Mouse (Mus musculus): Measurements from ENCODE around the gene Bend3. TPM values are rescaled to one million over a fixed set of nuclear protein-coding genes. Genes with fewer than 3 reads are reported as not detected.
A peak's percentile ranks its signal among the peaks of the same experiment; 100 is the strongest.

The Bend3 gene
- polyA plus RNA-seq, 1 experiment from 2014 or later, result 4.4 TPM

DNA sequence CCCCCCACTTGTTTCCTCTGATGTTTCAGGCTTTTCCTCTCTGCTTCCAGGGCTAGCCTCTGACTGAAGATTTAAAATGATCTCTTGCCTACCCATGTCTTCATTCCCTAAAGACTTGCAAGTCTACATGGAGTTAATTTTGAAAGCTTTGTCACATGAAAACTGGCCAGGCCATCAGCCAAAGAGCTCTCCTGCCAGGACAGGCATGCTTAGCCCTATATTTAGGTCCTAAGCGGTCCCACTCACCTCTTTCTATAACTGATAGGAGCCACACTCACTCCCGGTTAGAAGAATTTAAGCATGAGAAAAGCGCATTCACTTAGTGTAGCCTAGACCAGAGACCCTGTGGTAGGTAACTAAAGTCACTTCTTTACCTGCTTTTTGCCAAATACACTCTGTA lies 24.0 kb upstream of the Bend3 start:
- H3K27me3 ChIP-seq, result no peaks in the 10 kb centered on the region
- WGBS, result 92% methylated on average over 3 of the region's 3 CpGs
- no peak overlapping the region for H3K4me3 ChIP-seq (replicated peaks)
- H3K27ac ChIP-seq (replicated peaks), result no peak overlapping the region
- ATAC-seq (ENCODE audit: insufficient number of reproducible peaks, low FRiP score, low TSS enrichment, low read depth), result no peak
- no peaks in the 10 kb centered on the region for H3K36me3 ChIP-seq
- no peak overlapping the region for H3K4me2 ChIP-seq (replicated peaks)
- no peak overlapping the region for H3K9ac ChIP-seq
- no peaks in the 10 kb centered on the region for H3K9me3 ChIP-seq (replicated peaks)
- peaks cover 10% of the 10 kb centered on the region for H3K4me1 ChIP-seq

DNA sequence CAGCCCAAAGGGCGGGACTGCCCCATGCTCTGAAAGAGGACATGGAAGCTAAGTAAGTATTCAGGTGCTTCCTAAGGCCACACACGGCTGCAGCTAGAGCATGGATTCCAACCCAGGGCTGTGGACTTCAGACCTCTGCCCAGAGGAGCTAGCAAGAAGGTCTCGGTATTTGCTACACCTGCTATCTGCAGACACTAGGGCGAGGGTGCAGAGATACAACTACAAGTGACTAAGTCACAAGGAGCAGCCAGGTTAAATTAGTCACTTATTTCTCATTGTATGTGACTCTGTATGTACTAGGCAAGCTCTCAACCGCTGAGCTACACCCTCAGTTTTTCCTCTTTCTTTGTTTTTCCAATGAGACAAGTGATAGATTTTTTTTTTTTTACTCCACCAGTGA lies 15.8 kb upstream of the Bend3 start:
- no peaks in the 10 kb centered on the region for H3K36me3 ChIP-seq
- H3K9me3 ChIP-seq (replicated peaks), result no peaks in the 10 kb centered on the region
- no peak overlapping the region for H3K4me2 ChIP-seq (replicated peaks)
- no peak overlapping the region for H3K9ac ChIP-seq
- H3K4me1 ChIP-seq, result no peaks in the 10 kb centered on the region
- H3K27me3 ChIP-seq, result no peaks in the 10 kb centered on the region
- WGBS, result 78% methylated on average over 5 of the region's 5 CpGs
- H3K27ac ChIP-seq (replicated peaks), result no peak overlapping the region
- no peak for ATAC-seq (ENCODE audit: insufficient number of reproducible peaks, low FRiP score, low TSS enrichment, low read depth)
- H3K4me3 ChIP-seq (replicated peaks), result no peak overlapping the region

DNA sequence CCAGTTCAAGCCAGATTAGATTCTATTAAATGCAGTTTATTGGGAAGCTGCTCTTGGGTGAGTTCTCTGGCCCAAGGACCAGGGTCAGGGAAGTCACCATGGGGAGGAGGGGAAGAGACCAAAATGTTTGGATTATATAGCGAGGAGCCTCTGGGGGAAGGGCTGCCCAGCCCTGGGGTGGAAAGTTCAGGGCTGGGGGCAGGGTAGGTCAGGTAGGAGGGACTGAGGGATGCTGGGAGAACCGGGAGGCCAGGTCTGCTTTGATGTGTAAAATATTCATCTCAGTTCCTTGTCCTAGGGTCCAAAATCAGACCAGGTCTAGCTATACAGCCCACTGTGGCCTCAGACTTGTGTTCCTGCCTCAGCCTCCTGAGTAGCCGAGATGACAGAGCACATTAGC lies 15.4 kb upstream of the Bend3 start:
- ATAC-seq (ENCODE audit: insufficient number of reproducible peaks, low FRiP score, low TSS enrichment, low read depth), result no peak
- Histone ChIP-seq H3K36me3 (no peaks in the 10 kb centered on the region), H3K9me3 (replicated peaks) (no peaks in the 10 kb centered on the region), H3K27ac (replicated peaks) (no peak overlapping the region), H3K4me2 (replicated peaks) (no peak overlapping the region), H3K4me1 (no peaks in the 10 kb centered on the region), H3K4me3 (replicated peaks) (no peak overlapping the region), H3K27me3 (no peaks in the 10 kb centered on the region), H3K9ac (no peak overlapping the region)
- 43% methylated on average over 3 of the region's 3 CpGs for WGBS

DNA sequence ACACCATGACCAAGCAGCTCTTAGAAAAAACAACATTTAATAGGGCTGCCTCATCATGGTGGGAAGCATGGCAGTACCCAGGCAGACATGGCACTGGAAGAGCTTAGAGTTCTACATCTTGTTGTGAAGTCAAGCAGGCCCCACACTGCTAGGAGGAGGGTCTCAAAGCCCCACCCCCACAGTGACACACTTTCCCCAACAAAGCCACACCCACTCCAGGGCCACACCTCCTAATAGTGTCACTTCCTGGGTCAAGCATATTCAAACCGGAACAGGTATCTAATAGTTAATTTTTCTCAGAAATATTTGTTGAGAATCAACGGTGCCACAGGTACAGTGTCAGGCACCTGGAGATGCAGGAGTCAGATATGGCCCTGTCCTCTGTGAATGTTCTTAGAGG lies 12.4 kb upstream of the Bend3 start:
- Histone ChIP-seq H3K9me3 (replicated peaks) (no peaks in the 10 kb centered on the region), H3K27ac (replicated peaks) (no peak overlapping the region), H3K9ac (no peak overlapping the region), H3K36me3 (no peaks in the 10 kb centered on the region), H3K4me2 (replicated peaks) (no peak overlapping the region), H3K4me3 (replicated peaks) (no peak overlapping the region), H3K27me3 (no peaks in the 10 kb centered on the region), H3K4me1 (no peaks in the 10 kb centered on the region)
- WGBS, result 88% methylated on average over 2 of the region's 2 CpGs
- no peak for ATAC-seq (ENCODE audit: insufficient number of reproducible peaks, low FRiP score, low TSS enrichment, low read depth)

DNA sequence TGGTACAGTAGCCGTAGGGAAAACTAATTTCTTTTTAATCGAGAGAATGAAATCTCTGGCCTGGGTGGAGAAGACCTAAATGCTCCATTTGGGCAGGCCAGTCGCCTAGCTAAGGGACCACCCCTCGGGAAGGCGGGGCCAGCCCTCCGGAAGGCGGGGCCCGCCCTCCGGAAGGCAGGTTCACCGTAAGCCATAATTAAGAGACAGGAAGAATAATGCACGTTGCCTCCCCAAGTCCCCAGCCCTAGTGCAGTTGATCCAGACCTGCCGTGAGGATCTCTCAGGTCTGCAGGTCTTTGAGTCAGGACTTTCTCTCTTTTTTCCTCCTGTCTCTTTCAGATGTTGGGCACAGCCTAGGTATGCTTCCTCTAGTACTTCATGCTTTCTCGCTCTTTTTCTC lies 11.0 kb upstream of the Bend3 start:
- Histone ChIP-seq H3K36me3 (no peaks in the 10 kb centered on the region), H3K4me3 (replicated peaks) (no peak overlapping the region), H3K4me1 (no peaks in the 10 kb centered on the region), H3K9me3 (replicated peaks) (no peaks in the 10 kb centered on the region), H3K27me3 (no peaks in the 10 kb centered on the region), H3K9ac (no peak overlapping the region), H3K4me2 (replicated peaks) (no peak overlapping the region), H3K27ac (replicated peaks) (no peak overlapping the region)
- WGBS, result 35% methylated on average over 13 of the region's 13 CpGs
- no peak for ATAC-seq (ENCODE audit: insufficient number of reproducible peaks, low FRiP score, low TSS enrichment, low read depth)

DNA sequence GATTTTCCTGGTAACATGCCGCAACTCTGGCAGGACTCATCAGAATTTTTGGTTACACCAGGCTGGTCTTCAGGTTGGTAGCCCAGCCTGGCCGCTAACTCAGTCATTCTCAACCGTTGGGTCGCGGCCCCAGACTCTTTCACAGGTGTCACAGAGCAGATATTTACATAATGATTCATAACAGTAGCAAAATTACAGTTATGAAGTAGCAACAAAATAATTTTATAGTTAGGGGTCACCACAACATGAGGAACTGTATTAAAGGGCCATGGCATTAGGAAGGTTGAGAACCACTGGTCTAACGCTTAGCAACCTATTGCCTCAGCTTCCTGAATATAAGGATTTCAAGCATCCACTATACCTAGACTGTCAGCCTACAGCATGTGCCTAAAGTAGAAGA lies 10.3 kb upstream of the Bend3 start:
- H3K4me3 ChIP-seq (replicated peaks), result no peak overlapping the region
- H3K4me2 ChIP-seq (replicated peaks), result no peak overlapping the region
- no peak for ATAC-seq (ENCODE audit: insufficient number of reproducible peaks, low FRiP score, low TSS enrichment, low read depth)
- no peak overlapping the region for H3K27ac ChIP-seq (replicated peaks)
- no peaks in the 10 kb centered on the region for H3K9me3 ChIP-seq (replicated peaks)
- no peaks in the 10 kb centered on the region for H3K27me3 ChIP-seq
- no peaks in the 10 kb centered on the region for H3K36me3 ChIP-seq
- WGBS, result 94% methylated on average over 6 of the region's 6 CpGs
- H3K4me1 ChIP-seq, result no peaks in the 10 kb centered on the region
- H3K9ac ChIP-seq, result no peak overlapping the region

DNA sequence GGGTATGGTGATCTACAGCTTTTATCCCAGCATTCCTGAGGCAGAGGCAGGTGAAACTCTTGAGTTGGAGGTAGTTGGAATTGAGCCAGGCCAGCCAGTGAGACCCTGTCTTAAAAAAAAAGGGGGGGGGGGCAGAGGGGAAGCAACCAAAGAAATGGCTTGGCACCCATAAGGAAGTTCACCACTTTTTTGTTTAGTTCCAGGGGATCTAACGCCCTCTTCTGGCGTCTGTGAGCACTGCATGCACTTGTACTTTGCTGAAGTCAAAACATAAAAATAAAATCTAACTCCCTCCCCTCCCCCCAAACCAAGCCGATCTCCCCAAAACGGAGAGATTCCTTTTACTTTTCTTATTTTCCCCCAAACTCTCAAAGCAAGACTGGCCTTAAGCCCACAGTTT lies 3.3 kb upstream of the Bend3 start:
- 48% methylated on average over 4 of the region's 4 CpGs for WGBS
- Histone ChIP-seq H3K27ac (replicated peaks) (no peak overlapping the region), H3K9ac (no peak overlapping the region), H3K4me3 (replicated peaks) (no peak overlapping the region), H3K4me1 (peaks cover 8% of the 10 kb centered on the region), H3K36me3 (no peaks in the 10 kb centered on the region), H3K4me2 (replicated peaks) (no peak overlapping the region), H3K27me3 (no peaks in the 10 kb centered on the region), H3K9me3 (replicated peaks) (no peaks in the 10 kb centered on the region)
- no peak for ATAC-seq (ENCODE audit: insufficient number of reproducible peaks, low FRiP score, low TSS enrichment, low read depth)

DNA sequence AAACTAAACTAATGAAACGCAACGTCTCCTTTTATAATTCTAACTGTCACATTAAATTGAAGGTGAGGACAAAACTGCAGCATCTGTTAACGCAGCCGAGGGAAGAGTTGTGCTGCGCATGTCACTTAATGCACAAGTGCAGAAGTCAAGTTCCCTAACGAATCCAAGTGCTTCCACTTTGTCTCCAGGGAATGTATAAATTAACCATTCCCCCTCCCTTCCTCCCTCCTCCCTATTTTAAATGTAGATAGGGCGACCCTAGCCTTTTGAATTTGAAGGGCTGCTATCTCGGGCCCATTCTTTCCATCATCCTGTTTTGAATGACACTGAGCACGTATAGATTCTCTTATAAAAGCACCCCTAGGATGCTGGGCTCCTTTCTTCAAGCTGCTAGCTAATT lies 1.2 kb upstream of the Bend3 start:
- WGBS, result 13% methylated on average over 9 of the region's 9 CpGs
- ATAC-seq (ENCODE audit: insufficient number of reproducible peaks, low FRiP score, low TSS enrichment, low read depth), result no peak
- H3K27ac ChIP-seq (replicated peaks), result no peak overlapping the region

DNA sequence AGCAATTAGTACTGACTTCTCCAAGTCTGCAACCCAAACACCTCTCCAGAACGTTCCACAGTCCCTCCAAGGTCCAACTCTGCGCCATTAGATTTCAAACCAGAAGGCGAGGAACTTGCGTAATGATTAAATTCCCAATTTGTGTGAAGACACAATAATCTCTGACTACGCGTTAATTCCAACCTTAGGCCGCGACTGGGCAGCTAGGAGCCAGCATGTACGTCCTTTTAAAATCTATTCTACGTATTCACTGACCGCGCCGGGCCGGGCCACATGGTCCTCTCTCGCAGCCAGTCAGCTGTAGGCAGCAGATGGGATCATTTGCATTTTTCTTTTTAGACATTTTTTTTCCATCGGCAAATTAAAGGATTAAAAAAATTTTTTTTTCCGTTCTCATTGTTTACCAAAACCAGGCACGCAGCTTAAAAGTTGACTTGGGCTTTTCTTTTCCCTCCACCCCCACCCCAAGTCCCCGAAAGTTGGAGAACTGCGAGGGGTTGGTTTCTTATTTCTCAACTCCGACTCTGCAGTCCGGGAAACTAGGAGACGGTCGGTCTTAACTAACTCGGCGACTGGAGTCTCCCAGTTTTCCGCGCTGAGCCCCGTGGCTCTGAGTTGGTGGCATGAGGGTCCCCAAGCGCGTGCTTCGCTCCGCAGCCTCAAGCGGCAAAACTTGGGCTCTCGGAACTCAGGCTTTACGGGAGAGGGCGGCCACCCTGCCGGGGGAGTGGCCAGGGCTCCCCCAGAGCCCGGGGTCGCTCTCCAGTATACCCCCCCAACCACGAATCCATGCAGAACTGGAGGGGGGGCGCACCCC lies 558 bp upstream of the Bend3 start:
- under 1% methylated on average over 42 of the region's 42 CpGs for WGBS
- no peaks in the 10 kb centered on the region for H3K36me3 ChIP-seq
- no peaks in the 10 kb centered on the region for H3K9me3 ChIP-seq (replicated peaks)
- H3K9ac ChIP-seq, result peak overlapping the region; percentile 83
- peak overlapping the region; percentile 97 for H3K27ac ChIP-seq (replicated peaks)
- peaks cover 25% of the 10 kb centered on the region for H3K4me1 ChIP-seq
- 0 out of 2 replicates have a peak, but pooled peaks have one; percentile 9 for ATAC-seq (ENCODE audit: insufficient number of reproducible peaks, low FRiP score, low TSS enrichment, low read depth)
- peak overlapping the region; percentile 80 for H3K4me3 ChIP-seq (replicated peaks)
- peak overlapping the region; percentile 81 for H3K4me2 ChIP-seq (replicated peaks)
- H3K27me3 ChIP-seq, result no peaks in the 10 kb centered on the region

More for the DNA sequence above, 1.2 kb upstream of the Bend3 start:
- Histone ChIP-seq H3K9ac (no peak overlapping the region), H3K9me3 (replicated peaks) (no peaks in the 10 kb centered on the region), H3K27me3 (no peaks in the 10 kb centered on the region), H3K4me3 (replicated peaks) (peak overlapping the region; percentile 80), H3K4me2 (replicated peaks) (peak overlapping the region; percentile 81), H3K36me3 (no peaks in the 10 kb centered on the region), H3K4me1 (peaks cover 19% of the 10 kb centered on the region)

DNA sequence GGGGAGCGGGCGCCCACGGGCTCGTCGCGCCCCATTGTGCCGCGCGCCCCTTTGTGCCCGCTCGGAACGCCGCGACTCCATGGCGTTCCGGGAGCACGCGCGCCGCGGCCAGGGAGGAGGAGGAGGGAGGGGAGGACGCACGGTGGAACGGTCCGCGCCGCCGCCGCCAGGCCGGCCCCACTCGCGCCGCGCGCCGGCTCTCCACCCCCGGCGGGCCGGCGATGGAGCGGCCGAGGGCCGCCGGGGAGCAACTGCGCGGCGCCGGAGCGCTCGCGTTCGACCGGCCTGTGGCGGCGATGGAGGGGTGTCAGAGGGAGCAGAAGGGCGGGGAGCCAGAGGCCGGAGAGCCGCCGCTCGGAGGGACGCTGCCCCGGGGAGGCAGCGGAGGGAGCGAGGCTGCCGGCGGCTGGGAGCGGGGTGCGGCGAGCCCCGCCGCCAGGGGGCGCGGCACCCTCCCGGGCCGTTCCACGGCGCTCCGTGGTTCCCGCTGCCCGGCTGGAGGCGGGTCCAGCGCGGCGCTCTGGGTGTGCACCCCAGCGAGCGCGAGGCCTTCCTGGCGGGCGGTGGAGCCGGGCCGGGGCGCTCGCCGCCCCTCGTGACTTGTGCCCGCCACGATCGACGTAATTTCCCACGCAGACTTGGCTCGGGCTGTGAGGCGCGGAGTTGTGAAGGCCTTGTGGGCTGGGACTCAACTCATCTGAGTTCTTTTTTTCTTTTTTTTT lies 966 bp downstream of the Bend3 start:
- peak overlapping the region; percentile 83 for H3K9ac ChIP-seq
- peak overlapping the region; percentile 81 for H3K4me2 ChIP-seq (replicated peaks)
- no peaks in the 10 kb centered on the region for H3K27me3 ChIP-seq
- no peaks in the 10 kb centered on the region for H3K36me3 ChIP-seq
- peaks cover 33% of the 10 kb centered on the region for H3K4me1 ChIP-seq
- peak; percentile 86 for ATAC-seq (ENCODE audit: insufficient number of reproducible peaks, low FRiP score, low TSS enrichment, low read depth)
- WGBS, result under 1% methylated on average over 85 of the region's 103 CpGs
- H3K4me3 ChIP-seq (replicated peaks), result peak overlapping the region; percentile 80
- H3K9me3 ChIP-seq (replicated peaks), result no peaks in the 10 kb centered on the region
- peak overlapping the region; percentile 97 for H3K27ac ChIP-seq (replicated peaks)

DNA sequence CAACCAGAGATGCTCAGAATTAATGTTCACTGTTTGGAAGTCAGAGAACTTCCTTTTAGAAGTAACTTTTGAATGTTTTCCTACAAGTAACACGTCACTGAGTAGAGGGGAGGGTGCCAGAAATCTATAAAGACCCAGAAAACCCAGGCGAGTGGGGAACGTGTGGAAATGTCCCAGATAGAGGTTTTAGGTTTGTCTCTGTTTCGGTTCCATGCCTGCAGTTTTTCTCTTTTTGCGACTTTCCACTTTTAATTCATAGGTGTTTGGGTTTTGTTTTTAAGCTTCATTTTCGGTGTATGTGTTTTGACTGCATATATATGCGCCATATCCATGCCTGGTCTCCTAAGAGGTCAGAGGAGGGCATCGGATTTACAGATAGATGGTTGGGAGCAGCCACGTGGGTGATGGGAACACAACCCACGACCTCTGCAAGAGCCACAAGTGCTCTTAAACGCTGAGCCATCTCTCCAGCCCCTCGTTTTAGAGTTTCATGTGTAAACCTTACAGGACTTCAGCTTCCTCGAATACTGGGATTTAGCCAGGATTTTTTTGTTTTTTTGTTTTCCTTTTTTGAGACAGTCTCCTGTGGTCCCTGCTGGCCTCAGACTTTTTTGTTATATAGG lies 1.7 kb downstream of the Bend3 start:
- Histone ChIP-seq H3K4me1 (peaks cover 33% of the 10 kb centered on the region), H3K4me2 (replicated peaks) (peak overlapping the region; percentile 81), H3K36me3 (no peaks in the 10 kb centered on the region), H3K9me3 (replicated peaks) (no peaks in the 10 kb centered on the region), H3K27me3 (no peaks in the 10 kb centered on the region), H3K4me3 (replicated peaks) (peak overlapping the region; percentile 80), H3K27ac (replicated peaks) (peak overlapping the region; percentile 97), H3K9ac (peak overlapping the region; percentile 83)
- WGBS, result 5% methylated on average over 13 of the region's 13 CpGs
- no peak for ATAC-seq (ENCODE audit: insufficient number of reproducible peaks, low FRiP score, low TSS enrichment, low read depth)
